Mouse (Mus musculus): ENCODE measurements at regions not wholly inside any gene's neighbourhood (a gene's known extent, or its start where the extent isn't known, plus 50 kb on each side); places are given as distances from the start of the nearest gene placed in this dataset.
A peak's percentile ranks its signal among the peaks of the same experiment; 100 is the strongest.
"Not testable (repeated sequence)": the region's sequence is repeated elsewhere in the genome, so short reads cannot be mapped to it uniquely, and the experiment has no call there.

- DNase-seq (ENCODE audit: low spot score) = no peak
- no peak overlapping the region for H3K27ac ChIP-seq (replicated peaks)
Observed at GRCm38 (mm10) chr15:8856419-8857084, 111.2 kb upstream of the Ranbp3l start.

GRCm38 (mm10) chr15:8855511-8855910 lies 112.2 kb upstream of the Ranbp3l start:
- no peak overlapping the region for H3K27ac ChIP-seq (replicated peaks)
- WGBS = 94% methylated on average over 3 of the region's 3 CpGs
- no peaks in the 10 kb centered on the region for H3K36me3 ChIP-seq
- no peak for DNase-seq (ENCODE audit: low spot score)
- no peaks in the 10 kb centered on the region for H3K27me3 ChIP-seq (ENCODE audit: low read depth, poor library complexity, severe bottlenecking)
- no peak overlapping the region for H3K4me3 ChIP-seq
- H3K9me3 ChIP-seq (replicated peaks) = peaks cover 9% of the 10 kb centered on the region; the same call in 1 of the 2 replicates
- H3K4me1 ChIP-seq = no peaks in the 10 kb centered on the region

More at GRCm38 (mm10) chr15:8856419-8857084, 111.2 kb upstream of the Ranbp3l start:
- no peaks in the 10 kb centered on the region for H3K36me3 ChIP-seq
- H3K4me1 ChIP-seq = no peaks in the 10 kb centered on the region
- no peak overlapping the region for H3K4me3 ChIP-seq
- H3K27me3 ChIP-seq (ENCODE audit: low read depth, poor library complexity, severe bottlenecking) = no peaks in the 10 kb centered on the region
- WGBS = 79% methylated on average over 11 of the region's 11 CpGs
- H3K9me3 ChIP-seq (replicated peaks) = peaks cover 11% of the 10 kb centered on the region; the same call in 1 of the 2 replicates

- H3K27me3 ChIP-seq (ENCODE audit: low read depth, poor library complexity, severe bottlenecking) = no peaks in the 10 kb centered on the region
- WGBS = 87% methylated on average over 7 of the region's 7 CpGs
- H3K4me3 ChIP-seq = no peak overlapping the region
- no peaks in the 10 kb centered on the region for H3K4me1 ChIP-seq
- DNase-seq (ENCODE audit: low spot score) = no peak
- no peak overlapping the region for H3K27ac ChIP-seq (replicated peaks)
- H3K36me3 ChIP-seq = no peaks in the 10 kb centered on the region
- H3K9me3 ChIP-seq (replicated peaks) = no peaks in the 10 kb centered on the region; the same call in 1 of the 2 replicates
Observed at GRCm38 (mm10) chr15:8854336-8854735, 113.4 kb upstream of the Ranbp3l start.

DNA sequence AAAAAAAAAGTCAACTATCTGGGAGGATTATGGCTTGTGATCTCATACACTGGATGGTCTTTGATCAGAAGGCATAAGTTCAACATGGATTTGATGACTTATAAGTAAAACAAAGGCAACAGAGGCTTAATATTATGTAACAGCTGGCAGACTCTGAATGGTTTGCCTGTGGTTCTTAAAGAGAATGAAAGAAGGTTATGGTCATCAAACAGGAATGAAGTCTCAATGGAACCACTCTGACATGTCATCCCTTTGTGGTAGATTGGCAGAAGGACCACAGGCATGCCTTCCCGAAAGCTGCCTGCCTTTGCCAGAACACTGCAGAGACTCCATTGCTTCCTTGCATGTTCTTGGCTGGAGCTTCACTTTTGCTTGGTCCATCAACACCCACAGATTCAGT lies 116.8 kb upstream of the Ranbp3l start:
- Histone ChIP-seq H3K4me3 (no peak overlapping the region), H3K4me1 (no peaks in the 10 kb centered on the region), H3K9me3 (replicated peaks) (no peaks in the 10 kb centered on the region; the same call in 1 of the 2 replicates), H3K27ac (replicated peaks) (no peak overlapping the region), H3K36me3 (no peaks in the 10 kb centered on the region), H3K27me3 (ENCODE audit: low read depth, poor library complexity, severe bottlenecking) (no peaks in the 10 kb centered on the region)
- no peak for DNase-seq (ENCODE audit: low spot score)
- 95% methylated on average over 1 of the region's 1 CpGs for WGBS

GRCm38 (mm10) chr15:8849413-8849812 lies 118.3 kb upstream of the Ranbp3l start:
- H3K9me3 ChIP-seq (replicated peaks) = no peaks in the 10 kb centered on the region; the same call in 1 of the 2 replicates
- no peak for DNase-seq (ENCODE audit: low spot score)
- 76% methylated on average over 5 of the region's 5 CpGs for WGBS
- H3K36me3 ChIP-seq = no peaks in the 10 kb centered on the region
- no peaks in the 10 kb centered on the region for H3K4me1 ChIP-seq
- no peak overlapping the region for H3K4me3 ChIP-seq
- H3K27me3 ChIP-seq (ENCODE audit: low read depth, poor library complexity, severe bottlenecking) = no peaks in the 10 kb centered on the region
- H3K27ac ChIP-seq (replicated peaks) = no peak overlapping the region

DNA sequence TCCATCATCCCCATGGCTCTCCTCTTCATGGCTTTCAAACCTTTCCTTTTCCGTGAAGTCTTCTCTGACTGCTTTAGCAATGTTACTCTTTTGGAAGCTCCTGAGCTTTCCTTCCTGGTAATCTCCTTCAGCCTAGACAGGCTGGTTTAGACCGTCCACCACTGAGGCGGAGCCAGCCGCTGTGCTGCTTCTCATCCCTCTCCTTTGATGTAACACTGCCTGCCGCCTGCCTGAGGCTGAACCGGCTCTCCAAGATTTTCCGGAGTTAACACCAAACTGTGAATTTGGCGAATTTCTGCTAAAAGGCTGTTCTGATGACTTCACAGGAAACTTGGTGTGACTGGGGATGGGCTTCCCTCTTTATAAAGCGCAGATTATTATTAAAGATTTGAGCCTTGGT lies 125.6 kb upstream of the Ranbp3l start:
- H3K27ac ChIP-seq (replicated peaks) = no peak overlapping the region
- DNase-seq (ENCODE audit: low spot score) = no peak
- no peaks in the 10 kb centered on the region for H3K9me3 ChIP-seq (replicated peaks)
- H3K4me1 ChIP-seq = no peaks in the 10 kb centered on the region
- H3K36me3 ChIP-seq = no peaks in the 10 kb centered on the region
- WGBS = 47% methylated on average over 9 of the region's 9 CpGs
- H3K27me3 ChIP-seq (ENCODE audit: low read depth, poor library complexity, severe bottlenecking) = no peaks in the 10 kb centered on the region
- no peak overlapping the region for H3K4me3 ChIP-seq

GRCm38 (mm10) chr15:8839462-8839861 lies 128.3 kb upstream of the Ranbp3l start:
- Histone ChIP-seq H3K4me3 (no peak overlapping the region), H3K9me3 (replicated peaks) (no peaks in the 10 kb centered on the region), H3K27me3 (ENCODE audit: low read depth, poor library complexity, severe bottlenecking) (no peaks in the 10 kb centered on the region), H3K4me1 (no peaks in the 10 kb centered on the region), H3K27ac (replicated peaks) (no peak overlapping the region), H3K36me3 (no peaks in the 10 kb centered on the region)
- WGBS = 86% methylated on average over 1 of the region's 1 CpGs
- no peak for DNase-seq (ENCODE audit: low spot score)

GRCm38 (mm10) chr15:8834151-8834550 lies 123.6 kb upstream of the Slc1a3 start:
- H3K4me1 ChIP-seq = peaks cover 9% of the 10 kb centered on the region
- no peak overlapping the region for H3K4me3 ChIP-seq
- no peaks in the 10 kb centered on the region for H3K9me3 ChIP-seq (replicated peaks)
- no peaks in the 10 kb centered on the region for H3K36me3 ChIP-seq
- no peak overlapping the region for H3K27ac ChIP-seq (replicated peaks)
- no peak for DNase-seq (ENCODE audit: low spot score)
- WGBS = 86% methylated on average over 4 of the region's 4 CpGs
- no peaks in the 10 kb centered on the region for H3K27me3 ChIP-seq (ENCODE audit: low read depth, poor library complexity, severe bottlenecking)

- DNase-seq (ENCODE audit: low spot score) = no peak
Observed at GRCm38 (mm10) chr15:8832970-8833369, 122.4 kb upstream of the Slc1a3 start.

GRCm38 (mm10) chr15:8831720-8832620 lies 121.4 kb upstream of the Slc1a3 start:
- WGBS = 32% methylated on average over 13 of the region's 13 CpGs
- DNase-seq (ENCODE audit: low spot score) = no peak

More at GRCm38 (mm10) chr15:8832970-8833369, 122.4 kb upstream of the Slc1a3 start:
- Histone ChIP-seq H3K27ac (replicated peaks) (no peak overlapping the region), H3K27me3 (ENCODE audit: low read depth, poor library complexity, severe bottlenecking) (no peaks in the 10 kb centered on the region), H3K4me1 (peaks cover 9% of the 10 kb centered on the region), H3K4me3 (no peak overlapping the region), H3K36me3 (no peaks in the 10 kb centered on the region), H3K9me3 (replicated peaks) (no peaks in the 10 kb centered on the region)
- 69% methylated on average over 1 of the region's 1 CpGs for WGBS

GRCm38 (mm10) chr15:8824861-8825260 lies 114.3 kb upstream of the Slc1a3 start:
- H3K27ac ChIP-seq (replicated peaks) = no peak overlapping the region
- WGBS = 76% methylated on average over 6 of the region's 6 CpGs
- no peaks in the 10 kb centered on the region for H3K27me3 ChIP-seq (ENCODE audit: low read depth, poor library complexity, severe bottlenecking)
- no peak for DNase-seq (ENCODE audit: low spot score)
- no peak overlapping the region for H3K4me3 ChIP-seq
- H3K4me1 ChIP-seq = no peaks in the 10 kb centered on the region
- H3K9me3 ChIP-seq (replicated peaks) = peaks cover 9% of the 10 kb centered on the region; the same call in 1 of the 2 replicates
- no peaks in the 10 kb centered on the region for H3K36me3 ChIP-seq

More at GRCm38 (mm10) chr15:8831720-8832620, 121.4 kb upstream of the Slc1a3 start:
- Histone ChIP-seq H3K4me1 (peaks cover 9% of the 10 kb centered on the region), H3K27ac (replicated peaks) (no peak overlapping the region), H3K27me3 (ENCODE audit: low read depth, poor library complexity, severe bottlenecking) (no peaks in the 10 kb centered on the region), H3K36me3 (no peaks in the 10 kb centered on the region), H3K4me3 (no peak overlapping the region), H3K9me3 (replicated peaks) (no peaks in the 10 kb centered on the region)

GRCm38 (mm10) chr15:8822795-8823194 lies 112.2 kb upstream of the Slc1a3 start:
- DNase-seq (ENCODE audit: low spot score); H3K4me3 ChIP-seq; H3K36me3 ChIP-seq; H3K27me3 ChIP-seq (ENCODE audit: low read depth, poor library complexity, severe bottlenecking); H3K4me1 ChIP-seq; H3K9me3 ChIP-seq (replicated peaks); H3K27ac ChIP-seq (replicated peaks): not testable (repeated sequence)
- 91% methylated on average over 3 of the region's 8 CpGs for WGBS

DNA sequence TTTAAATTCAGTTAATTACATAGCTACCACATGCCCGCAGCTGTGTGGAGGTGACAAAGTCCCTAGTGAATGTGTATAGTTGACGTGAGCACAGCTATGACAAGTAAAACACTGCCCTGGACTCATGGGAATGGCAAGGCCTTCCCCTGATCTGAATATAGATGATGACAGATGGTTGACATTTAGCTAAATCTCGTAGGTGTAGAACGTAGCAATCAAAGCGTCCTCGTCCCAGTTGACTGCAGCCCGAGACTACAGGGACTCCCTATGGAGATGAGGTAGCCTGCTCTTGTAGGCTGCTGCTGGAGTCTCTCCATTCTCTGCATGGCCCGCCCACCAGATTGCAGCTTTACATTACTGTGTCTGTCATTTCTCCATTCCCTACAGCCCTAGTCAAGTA lies 107.0 kb upstream of the Slc1a3 start:
- H3K4me3 ChIP-seq = no peak overlapping the region
- no peak for DNase-seq (ENCODE audit: low spot score)
- no peaks in the 10 kb centered on the region for H3K27me3 ChIP-seq (ENCODE audit: low read depth, poor library complexity, severe bottlenecking)
- no peaks in the 10 kb centered on the region for H3K36me3 ChIP-seq
- no peaks in the 10 kb centered on the region for H3K9me3 ChIP-seq (replicated peaks)
- peaks cover 34% of the 10 kb centered on the region for H3K4me1 ChIP-seq
- H3K27ac ChIP-seq (replicated peaks) = 0 out of 2 replicates have a peak overlapping the region, but pooled peaks have one; percentile 28
- 84% methylated on average over 8 of the region's 8 CpGs for WGBS

Data from midbrain, embryonic 10.5 days (tissue).